Mouse (Mus musculus): Measurements from ENCODE around the gene D130043K22Rik. TPM values are rescaled to one million over a fixed set of nuclear protein-coding genes. Genes with fewer than 3 reads are reported as not detected.

D130043K22Rik gene
- total RNA-seq, 2 experiments from 2014 or later, result 34.0 to 34.1 TPM

DNA sequence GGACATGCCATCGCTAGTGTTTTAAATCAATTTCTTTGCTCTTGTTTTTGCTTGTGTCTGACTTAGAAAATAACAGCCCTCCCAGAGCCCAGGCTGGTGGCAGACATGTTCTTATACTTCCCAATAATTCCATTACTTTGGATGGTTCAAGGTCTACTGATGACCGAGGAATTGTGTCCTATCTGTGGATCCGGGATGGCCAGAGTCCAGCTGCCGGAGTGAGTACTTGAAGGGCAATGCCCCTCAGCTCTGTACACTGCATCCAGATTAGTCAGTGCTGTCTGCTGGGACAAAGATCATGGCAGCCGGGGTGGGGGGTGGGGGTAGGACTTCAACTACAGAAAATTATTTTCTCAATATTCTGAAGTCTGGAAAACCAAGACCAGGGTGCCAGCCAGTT is 35.8 kb downstream of the D130043K22Rik start:
- intact Hi-C loops (cut with DNase I), result no loop called here
- DNase-seq (ENCODE audit: low spot score in 2 of 2), result no peak

DNA sequence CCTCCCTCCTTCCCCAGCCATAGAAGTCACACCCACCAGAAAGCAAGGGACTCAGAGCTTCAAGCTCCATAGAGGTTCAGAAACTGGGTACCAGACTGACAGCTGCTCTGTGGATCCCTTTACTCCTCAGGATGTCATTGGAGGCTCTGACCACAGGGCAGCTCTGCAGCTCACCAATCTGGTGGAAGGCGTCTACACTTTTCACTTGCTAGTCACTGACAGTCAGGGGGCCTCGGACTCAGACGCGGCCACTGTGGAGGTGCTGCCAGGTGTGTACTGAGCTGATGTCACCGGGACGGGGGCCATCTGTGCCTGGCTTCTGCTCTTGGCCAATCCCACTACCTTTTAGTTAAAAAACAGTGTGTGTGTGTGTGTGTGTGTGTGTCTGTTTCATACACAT is 37.5 kb downstream of the D130043K22Rik start:
- intact Hi-C loops (cut with DNase I), result no loop called here
- no peak for DNase-seq (ENCODE audit: low spot score in 2 of 2)

DNA sequence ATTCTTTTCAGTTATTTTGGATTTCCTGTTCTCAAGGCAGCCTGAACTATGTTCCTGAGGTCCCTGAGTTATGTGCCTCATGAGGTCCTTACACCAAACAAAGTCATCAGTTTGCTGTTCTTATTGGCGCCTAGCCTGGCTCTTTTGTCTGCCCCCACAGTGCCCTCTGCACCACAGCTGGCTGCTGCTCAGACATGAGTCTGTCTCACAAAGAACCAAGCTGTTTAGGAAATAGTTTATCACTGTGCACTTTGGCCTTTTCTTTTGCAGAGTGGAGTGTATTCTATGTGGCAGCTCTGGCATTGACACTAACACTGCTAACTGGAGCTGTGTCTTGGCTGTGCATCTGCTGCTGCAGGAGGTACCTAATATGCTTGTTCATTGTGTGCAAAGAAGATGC is 44.6 kb downstream of the D130043K22Rik start:
- DNase-seq (ENCODE audit: low spot score in 2 of 2), result no peak
- intact Hi-C loops (cut with DNase I), result no loop called here

DNA sequence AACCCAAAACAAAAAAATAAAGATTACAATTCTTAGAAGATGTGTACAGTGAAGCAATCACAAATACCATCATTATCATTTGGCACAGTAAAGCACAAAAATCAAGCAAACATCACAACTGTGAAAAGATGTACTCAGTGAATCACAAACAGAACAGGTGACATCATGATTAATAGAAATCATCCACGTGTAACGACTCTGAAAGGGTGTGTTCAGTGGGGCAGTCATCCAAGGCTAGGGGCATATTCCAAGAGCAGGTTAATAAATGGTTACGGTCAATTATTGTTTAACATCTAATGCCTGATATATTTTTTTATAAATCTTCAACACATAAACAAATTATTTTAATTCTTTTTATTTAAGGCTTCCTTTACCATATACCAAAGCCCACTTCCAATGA is 47.6 kb downstream of the D130043K22Rik start:
- intact Hi-C loops (cut with DNase I), result no loop called here
- no peak for DNase-seq (ENCODE audit: low spot score in 2 of 2)

DNA sequence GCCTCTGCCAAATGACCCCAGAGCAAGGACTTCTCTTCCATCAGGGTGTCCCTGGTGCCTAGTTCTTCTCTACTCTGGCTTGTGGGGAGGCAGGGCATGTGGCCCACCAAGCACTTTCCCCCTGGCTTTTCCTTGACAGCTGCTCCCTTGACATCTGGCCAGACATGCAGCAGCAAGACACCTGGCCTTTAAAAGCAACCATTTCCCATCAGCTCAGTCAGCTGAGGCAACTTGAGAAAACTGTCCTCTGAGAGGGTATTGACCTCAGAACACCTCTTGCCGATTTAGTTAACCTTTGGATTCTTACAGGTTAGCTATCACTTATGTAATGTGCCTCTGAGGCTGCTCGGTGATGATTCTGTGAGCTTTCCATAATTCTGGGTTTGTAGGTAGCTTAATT is 48.9 kb downstream of the D130043K22Rik start:
- intact Hi-C loops (cut with DNase I), result no loop called here
- no peak for DNase-seq (ENCODE audit: low spot score in 2 of 2)

DNA sequence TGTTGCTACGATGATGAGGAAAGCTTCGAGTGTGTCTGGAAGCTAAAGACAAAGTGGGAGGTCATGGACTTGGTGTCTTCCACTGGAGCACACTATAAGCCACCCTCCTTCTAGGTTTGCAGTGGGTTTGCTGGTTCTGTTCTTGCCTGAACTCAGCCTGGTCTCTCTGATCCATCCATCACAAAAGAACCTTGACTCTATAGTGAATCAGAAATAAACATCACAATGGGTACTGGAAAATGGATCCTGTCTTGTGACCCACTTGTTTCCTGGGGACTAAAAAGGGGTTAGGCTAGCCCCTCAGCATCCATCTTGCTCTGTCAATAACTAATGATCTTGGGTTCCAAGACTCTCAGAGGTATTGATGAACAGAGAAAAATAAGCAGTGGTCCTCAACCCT is 57.0 kb downstream of the D130043K22Rik start:
- no peak for DNase-seq (ENCODE audit: low spot score in 2 of 2)
- intact Hi-C loops (cut with DNase I), result no loop called here

DNA sequence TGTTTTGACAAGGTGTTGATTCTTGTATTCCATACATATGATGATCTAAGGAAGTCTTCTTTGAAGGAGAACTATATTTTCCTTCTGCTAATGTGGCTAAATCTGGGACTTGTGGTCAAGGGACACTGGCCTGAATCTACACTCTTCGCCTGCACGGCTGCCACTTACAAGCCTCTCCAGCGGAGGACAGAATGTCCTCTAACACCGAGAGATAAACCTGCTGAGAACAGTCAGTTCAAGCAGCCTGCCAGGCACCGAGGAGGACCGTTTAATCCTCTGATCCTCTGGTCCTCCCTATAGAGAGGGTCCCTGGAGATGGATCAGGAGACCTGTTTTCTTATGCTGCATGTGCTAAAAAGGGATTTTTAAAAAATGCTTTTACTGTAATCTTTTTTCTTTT is 58.5 kb downstream of the D130043K22Rik start:
- intact Hi-C loops (cut with DNase I), result no loop called here
- DNase-seq (ENCODE audit: low spot score in 2 of 2), result no peak

DNA sequence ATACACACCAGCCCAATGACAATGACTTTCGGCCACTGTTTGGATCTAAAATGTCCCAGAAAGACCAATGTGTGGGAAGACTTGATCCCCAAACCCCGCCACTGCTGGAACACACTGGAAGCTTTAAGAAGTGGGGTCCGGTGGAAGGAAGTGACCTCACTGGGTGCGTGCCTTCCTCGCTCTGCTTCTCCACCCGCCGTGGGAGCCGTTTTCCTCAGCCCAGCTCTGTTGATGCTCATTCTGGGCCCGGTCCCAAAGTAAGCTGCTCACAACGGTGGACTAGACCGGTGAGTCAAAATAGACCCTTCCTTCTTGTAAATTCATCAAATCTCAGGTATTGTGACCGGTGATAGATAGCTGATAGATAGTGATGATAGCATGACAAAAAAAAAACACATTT is 60.5 kb downstream of the D130043K22Rik start:
- no peak for DNase-seq (ENCODE audit: low spot score in 2 of 2)
- intact Hi-C loops (cut with DNase I), result no loop called here

DNA sequence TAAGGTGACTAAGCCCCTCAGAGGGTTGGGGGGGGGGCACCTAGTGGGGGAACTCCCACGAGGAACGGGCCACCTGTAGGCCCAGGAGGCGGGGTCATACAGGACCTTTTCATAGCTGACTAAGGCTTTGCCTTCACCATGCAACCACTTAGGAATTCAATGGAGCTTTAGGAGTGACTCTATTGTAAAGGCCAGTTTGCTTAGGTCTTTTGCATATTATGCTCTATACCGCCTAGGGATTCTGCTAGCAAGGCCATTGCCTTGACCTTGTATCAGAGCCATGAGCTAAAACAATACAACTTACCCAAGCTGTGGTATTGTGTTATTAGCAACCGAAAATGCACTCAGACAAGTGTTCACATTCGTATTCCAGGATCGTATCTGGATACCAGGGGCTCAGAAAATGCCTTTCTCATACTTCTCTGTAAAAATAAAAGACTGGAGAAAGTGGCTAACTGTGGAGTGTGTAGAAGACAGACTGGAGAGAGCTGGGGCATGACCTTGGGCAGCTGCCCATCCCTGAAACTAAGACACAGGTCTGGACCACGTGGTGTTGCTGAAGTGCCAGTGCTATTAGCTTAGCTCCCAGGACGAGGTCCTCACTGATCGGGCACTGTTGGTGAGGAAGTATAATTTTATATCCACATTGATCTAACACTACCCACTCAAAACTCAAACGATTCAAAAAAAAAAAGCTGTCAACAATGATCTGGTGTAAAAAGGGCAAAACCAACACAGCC is 62.1 kb downstream of the D130043K22Rik start:
- intact Hi-C loops (cut with DNase I), result no loop called here

DNA sequence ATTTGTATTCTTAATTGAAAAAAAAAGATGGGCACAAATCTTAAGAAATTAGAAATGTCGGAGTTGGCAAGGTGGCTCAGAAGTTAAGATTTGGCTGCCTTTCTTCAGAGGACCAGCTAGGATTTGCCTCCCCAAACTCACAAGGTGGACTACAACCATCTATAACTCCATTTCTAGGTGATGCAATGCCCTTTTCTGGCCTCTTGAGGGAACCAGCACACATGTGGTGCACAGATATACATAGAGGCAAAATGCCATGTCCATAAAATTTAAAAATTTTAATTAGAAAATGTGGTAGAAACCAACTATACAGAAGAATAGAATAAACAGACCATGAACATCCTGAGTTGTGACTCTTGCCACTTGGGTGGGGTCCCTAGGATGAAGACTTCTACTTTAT is 64.2 kb downstream of the D130043K22Rik start:
- intact Hi-C loops (cut with DNase I), result no loop called here
- no peak for DNase-seq (ENCODE audit: low spot score in 2 of 2)

More for the DNA sequence above, 62.1 kb downstream of the D130043K22Rik start:
- DNase-seq (ENCODE audit: low spot score in 2 of 2), result no peak

DNA sequence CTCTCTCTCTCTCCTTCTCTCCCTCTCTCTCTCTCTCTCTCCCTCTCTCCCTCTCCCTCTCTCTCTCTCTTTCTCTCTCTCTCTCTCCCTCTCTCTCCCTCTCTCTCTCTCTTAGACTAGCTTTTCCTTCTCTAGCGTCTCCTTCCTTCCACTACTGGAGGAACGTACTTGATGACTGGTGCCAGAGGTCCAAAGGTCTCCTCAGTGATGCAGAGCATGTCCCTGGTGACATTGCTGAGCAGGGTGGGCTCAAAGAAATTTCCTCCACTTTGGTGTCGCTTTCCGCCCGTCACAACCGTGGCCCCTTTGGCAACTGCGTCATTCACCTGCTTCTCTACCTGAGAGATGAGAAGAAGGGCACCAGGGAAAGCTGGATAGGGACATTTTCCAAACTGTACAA is 68.6 kb downstream of the D130043K22Rik start:
- no peak for DNase-seq (ENCODE audit: low spot score in 2 of 2)
- intact Hi-C loops (cut with DNase I), result no loop called here

DNA sequence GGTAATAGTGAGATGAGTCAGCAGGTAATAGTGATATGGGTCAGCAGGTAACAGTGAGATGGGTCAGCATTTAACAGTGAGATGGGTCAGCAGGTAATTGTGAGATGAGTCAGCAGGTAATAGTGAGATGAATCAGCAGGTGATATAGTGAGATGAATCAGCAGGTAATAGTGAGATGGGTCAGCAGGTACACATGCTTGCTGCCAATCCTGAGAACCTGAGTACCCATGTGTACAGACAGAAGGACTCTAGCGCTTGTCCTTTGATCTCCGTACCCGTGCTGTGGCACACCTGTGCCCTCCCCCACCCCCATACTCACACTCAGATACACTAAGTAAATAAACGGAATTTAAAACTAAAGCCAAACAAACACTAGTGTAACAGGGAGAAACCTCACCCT is 70.0 kb downstream of the D130043K22Rik start:
- no peak for DNase-seq (ENCODE audit: low spot score in 2 of 2)
- intact Hi-C loops (cut with DNase I), result no loop called here

DNA sequence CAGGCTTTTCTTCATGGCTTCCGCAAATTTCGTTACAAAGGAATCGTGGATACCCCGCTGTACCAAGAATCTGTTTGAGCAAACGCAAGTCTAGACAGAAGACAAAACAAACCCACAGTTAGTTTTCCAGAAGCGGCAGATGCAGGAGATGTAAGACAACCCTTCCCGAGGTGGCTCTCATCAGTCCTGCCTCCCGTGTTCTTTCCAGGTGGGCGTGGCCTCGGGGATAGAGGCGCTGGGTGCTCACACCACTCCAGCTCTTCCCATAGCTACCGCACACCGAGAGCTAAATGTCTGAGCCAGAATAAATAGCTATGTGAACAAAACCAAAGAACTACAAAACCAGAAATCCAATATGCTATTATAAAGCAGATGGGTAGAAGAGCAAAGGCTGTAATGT is 70.9 kb downstream of the D130043K22Rik start:
- intact Hi-C loops (cut with DNase I), result no loop called here
- DNase-seq (ENCODE audit: low spot score in 2 of 2), result no peak

DNA sequence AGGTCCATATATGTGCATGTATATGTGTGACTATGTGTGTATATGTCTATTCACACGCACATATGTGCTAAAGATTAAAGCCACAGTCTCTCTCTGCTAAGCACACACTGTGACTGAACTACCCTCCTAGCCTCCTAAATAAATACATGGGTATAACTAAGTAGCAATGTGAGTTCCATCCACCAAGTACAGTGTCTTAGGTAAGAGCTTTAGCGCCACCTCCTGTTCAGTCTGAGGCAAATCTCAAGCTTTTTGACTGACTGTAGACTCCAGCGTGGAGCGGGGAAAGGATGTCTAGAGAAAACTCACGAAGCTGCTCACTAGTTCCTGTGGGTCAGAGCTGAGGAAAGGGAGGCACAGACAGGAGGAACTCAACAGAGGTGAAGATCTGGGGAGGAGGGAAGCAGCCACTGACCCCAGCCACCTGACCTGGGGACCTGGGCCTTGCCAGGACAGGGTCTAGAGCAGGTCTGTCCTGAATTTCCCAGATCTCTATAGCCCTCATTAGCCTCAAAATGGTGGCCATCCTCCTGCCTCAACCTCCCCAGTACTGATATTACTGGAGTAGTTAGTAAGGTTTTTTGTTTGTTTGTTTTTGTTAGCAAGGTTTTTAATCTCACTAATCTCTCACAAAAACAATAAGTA is 75.5 kb downstream of the D130043K22Rik start:
- DNase-seq (ENCODE audit: low spot score in 2 of 2), result peak; percentile 58
- intact Hi-C loops (cut with DNase I), result loop anchor here (10.0 kb wide), 1 partner anchor 436 kb away; no protein-coding TSS in a partner anchor

DNA sequence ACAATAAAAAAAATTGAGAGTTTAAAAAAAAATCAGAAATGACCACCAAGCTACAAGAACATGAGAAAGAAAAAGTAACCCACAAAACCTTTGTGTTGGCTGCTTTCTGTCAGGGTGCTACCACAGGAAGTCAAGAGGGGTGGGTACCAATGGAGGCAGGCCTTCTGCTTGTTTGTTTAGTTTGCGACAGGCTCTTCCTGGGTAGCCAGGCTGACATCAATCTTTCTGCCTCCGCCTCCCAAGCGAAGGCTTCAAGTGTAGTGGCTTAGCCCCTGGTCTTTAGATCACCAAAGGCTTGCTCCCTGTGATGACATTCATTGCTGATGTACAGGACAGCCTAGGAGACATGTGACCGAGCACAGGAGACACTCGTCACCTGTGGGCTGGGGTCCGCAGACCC is 76.3 kb downstream of the D130043K22Rik start:
- DNase-seq (ENCODE audit: low spot score in 2 of 2), result no peak
- intact Hi-C loops (cut with DNase I), result loop anchor here (10.0 kb wide), 1 partner anchor 436 kb away; no protein-coding TSS in a partner anchor

DNA sequence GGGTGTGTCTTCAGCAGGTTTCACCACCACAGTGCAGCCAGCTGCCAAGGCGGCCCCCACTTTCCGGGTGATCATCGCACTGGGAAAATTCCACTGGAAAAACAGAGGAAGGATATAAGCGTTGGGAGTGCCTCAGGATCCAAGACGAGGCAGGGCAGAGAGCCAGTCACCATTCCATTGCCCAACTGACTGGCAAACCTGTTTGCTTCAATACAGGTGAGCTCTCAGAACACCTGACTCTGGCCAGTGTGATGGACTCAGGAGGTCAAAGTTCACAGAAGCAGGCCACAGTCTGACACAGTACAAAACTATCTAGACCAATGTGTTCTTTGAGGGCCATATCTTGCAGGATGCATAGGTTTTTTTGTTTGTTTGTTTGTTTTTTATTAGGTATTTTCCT is 79.1 kb downstream of the D130043K22Rik start:
- DNase-seq (ENCODE audit: low spot score in 2 of 2), result no peak
- intact Hi-C loops (cut with DNase I), result loop anchor here (10.0 kb wide), 1 partner anchor 439 kb away; no protein-coding TSS in a partner anchor

DNA sequence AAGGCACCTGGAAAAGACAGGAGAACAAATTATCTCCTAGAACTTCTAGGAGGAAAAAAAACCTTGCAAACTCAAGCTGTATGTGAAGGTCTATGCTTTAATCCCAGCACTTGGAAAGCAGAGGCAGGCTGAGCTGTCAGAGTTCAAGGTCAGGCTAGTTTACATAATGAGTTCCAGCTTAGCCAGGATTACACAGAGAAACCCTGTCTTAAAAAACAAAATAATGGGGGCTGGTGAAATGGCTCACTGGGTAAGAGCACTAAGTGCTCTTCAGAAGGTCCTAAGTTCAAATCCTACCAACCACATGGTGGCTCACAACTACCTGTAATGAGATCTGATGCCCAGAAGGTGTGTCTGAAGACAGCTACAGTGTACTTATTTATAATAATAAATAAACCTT is 85.7 kb downstream of the D130043K22Rik start:
- DNase-seq (ENCODE audit: low spot score in 2 of 2), result no peak
- intact Hi-C loops (cut with DNase I), result no loop called here

DNA sequence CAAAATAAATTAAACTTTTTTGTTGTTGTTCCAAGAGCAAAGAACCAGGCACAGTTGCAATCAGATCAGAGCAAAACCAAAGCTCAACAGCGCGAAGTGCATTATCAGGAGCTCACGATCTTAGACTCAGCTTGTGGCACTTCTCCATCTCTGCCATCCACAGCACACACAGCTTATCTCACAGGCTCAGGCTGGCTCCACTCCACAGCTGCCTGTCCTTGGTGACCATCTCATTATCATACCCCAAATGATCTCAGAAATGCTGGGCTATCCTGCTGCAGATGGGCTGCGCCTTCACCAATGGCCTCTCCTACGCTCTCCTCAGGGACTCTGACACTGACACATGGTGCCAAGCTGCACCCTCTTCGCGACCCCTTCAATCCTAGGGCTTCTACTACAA is 88.3 kb downstream of the D130043K22Rik start:
- no peak for DNase-seq (ENCODE audit: low spot score in 2 of 2)
- intact Hi-C loops (cut with DNase I), result no loop called here

DNA sequence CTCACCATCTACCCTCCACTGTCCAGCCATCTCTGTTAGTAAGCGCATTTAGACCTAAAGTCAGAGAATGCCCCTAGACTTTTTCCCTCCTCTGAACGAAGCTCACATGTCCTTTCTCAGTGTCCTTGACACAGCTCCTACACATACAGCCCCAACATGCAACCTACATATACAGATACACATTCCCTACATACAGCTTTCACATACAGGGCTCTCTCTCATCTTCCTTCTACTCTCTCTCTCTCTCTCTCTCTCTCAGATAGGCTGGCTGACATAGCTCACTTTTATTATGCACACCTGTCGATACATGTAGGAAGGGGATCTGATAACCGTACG is 91.8 kb downstream of the D130043K22Rik start:
- intact Hi-C loops (cut with DNase I), result loop anchor here (5.0 kb wide), 1 partner anchor 176 kb away; no protein-coding TSS in a partner anchor
- no peak for DNase-seq (ENCODE audit: low spot score in 2 of 2)

DNA sequence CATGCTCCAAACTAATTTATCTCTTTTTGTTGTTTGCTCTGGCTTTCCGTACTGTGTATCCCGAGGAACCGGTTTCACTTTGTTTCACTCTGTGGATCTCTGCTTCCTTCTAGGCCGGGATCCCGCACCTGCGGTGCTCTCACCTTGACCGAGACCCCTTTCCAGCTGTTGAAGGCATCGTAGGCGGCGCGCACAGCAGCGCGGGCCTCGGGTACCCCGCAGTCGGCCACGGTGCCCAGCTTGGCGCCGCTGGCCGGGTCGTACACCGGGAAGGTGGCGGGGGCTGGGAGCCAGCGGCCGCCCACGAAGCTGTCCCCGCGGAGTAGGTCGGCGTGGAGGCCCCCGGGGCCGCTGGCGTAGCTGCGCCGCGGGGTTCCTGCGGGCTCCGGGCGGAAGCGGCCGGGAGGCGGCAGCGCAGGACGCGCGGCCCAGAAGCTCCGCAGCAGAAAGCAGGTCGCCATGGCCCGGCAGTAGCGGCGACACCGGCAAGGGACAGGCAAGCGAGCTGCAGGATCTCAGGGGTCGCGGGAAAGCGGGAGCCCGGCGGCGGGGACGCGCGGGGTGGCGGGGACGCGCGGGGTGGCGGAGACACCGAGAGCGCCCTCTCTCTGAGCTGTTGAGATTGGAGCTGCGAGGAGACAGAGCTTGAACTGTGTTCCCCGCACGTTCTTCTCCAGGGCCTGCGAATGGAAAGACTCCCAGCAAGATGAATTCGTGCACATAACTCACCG is 92.3 kb downstream of the D130043K22Rik start, which contains the start of gene Aldh5a1:
Aldh5a1 (minus strand) TSS at position 554 of the 731 bp plus-strand sequence.
- intact Hi-C loops (cut with DNase I), result loop anchor here (5.0 kb wide), 1 partner anchor 175 kb away; no protein-coding TSS in a partner anchor
- peak; percentile 72 to 84 for DNase-seq (ENCODE audit: low spot score in 2 of 2)

All from left cerebral cortex, postnatal 14 days (tissue).